Mouse (Mus musculus): Measurements from ENCODE around the gene Mrpl4. TPM values are rescaled to one million over a fixed set of nuclear protein-coding genes. Genes with fewer than 3 reads are reported as not detected.

The Mrpl4 gene
- polyA plus RNA-seq (2016; fragmentation: Nextera tagmentation; extraction: Ambion mirVana) = 128 TPM in 2 replicates

DNA sequence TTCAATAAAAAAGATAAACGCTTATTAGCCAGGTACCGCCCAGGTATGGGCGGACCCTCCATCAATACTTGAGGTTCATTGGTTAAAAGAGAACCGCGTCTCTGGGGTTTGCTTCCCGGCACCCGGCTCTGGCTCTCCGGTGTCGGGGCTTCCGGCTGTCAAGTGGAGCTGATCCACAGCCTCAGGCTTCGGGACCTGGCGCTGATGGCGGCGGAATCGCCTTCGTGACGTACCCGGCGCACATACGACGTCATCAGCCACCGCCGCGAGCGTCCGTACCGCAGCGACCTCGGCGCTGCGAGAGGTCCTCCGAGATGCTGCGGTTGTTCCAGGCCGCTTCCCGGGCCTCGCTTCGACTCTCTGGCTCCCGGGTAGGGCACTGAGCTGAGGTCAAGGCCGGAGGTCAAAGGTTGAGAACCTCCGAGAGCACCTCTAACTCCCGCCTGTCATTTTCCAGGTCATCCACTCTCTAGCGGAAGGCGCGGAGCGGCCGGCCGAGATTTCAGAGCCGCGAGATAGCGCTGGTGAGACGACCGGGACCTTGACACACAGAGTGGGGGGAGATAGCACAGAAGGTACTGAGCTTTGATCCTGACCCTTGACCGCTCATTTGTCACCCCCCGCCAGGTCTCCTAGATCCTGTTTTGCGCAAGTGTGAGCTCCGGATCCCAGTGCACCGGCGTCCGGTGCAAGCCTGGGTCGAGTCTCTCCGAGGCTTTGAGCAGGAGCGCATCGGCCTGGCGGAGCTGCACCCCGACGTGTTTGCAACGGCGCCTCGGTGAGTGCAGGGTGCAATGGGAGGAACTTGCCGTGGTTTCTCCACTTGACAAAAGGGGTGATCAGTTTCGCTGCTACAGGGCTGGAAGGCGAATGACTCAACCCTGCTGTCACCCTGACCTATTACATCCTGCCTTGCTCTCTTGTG, at the start of gene Mrpl4:
Gene Mrpl4, plus strand, starts transcription at position 112 of the 925 bp plus-strand sequence.
- peak within 1 kb of the TSS; percentile 83 for H3K27ac ChIP-seq
- H3K36me3 ChIP-seq = peaks cover 35% of the 10 kb centered on the region
- H3K4me3 ChIP-seq = peak within 1 kb of the TSS; percentile 92
- WGBS = under 1% methylated on average over 72 of the region's 72 CpGs
- H3K9me3 ChIP-seq = no peaks in the 10 kb centered on the region
- H3K9ac ChIP-seq = peak within 1 kb of the TSS; percentile 76
- peak within 1 kb of the TSS; percentile 86 for H3K4me2 ChIP-seq (replicated peaks)
- no peaks in the 10 kb centered on the region for H3K27me3 ChIP-seq
- peaks cover 4% of the 10 kb centered on the region for H3K4me1 ChIP-seq
- ATAC-seq (ENCODE audit: insufficient number of reproducible peaks, insufficient read depth, low FRiP score, low TSS enrichment) = peak; percentile 74

GRCm38 (mm10) chr9:20956989-20957388, 45.5 kb upstream of the Mrpl4 start:
- Histone ChIP-seq H3K36me3 (no peaks in the 10 kb centered on the region), H3K27me3 (no peaks in the 10 kb centered on the region), H3K9me3 (no peaks in the 10 kb centered on the region), H3K4me3 (no peak overlapping the region), H3K9ac (no peak overlapping the region), H3K4me1 (no peaks in the 10 kb centered on the region), H3K27ac (no peak overlapping the region), H3K4me2 (replicated peaks) (no peak overlapping the region)
- 77% methylated on average over 3 of the region's 3 CpGs for WGBS
- ATAC-seq (ENCODE audit: insufficient number of reproducible peaks, insufficient read depth, low FRiP score, low TSS enrichment) = no peak

GRCm38 (mm10) chr9:20959430-20959938, 43.1 kb upstream of the Mrpl4 start, which contains the start of gene Dnmt1:
TSS of gene Dnmt1 (minus strand) at chr9:20959888.
- ATAC-seq (ENCODE audit: insufficient number of reproducible peaks, insufficient read depth, low FRiP score, low TSS enrichment) = no peak
- 91% methylated on average over 2 of the region's 2 CpGs for WGBS
- no peaks in the 10 kb centered on the region for H3K4me1 ChIP-seq
- H3K9me3 ChIP-seq = no peaks in the 10 kb centered on the region
- no peak within 1 kb of the TSS for H3K27ac ChIP-seq
- H3K27me3 ChIP-seq = no peaks in the 10 kb centered on the region
- H3K9ac ChIP-seq = no peak within 1 kb of the TSS
- H3K4me2 ChIP-seq (replicated peaks) = no peak within 1 kb of the TSS
- no peak within 1 kb of the TSS for H3K4me3 ChIP-seq
- H3K36me3 ChIP-seq = peaks cover 9% of the 10 kb centered on the region

DNA sequence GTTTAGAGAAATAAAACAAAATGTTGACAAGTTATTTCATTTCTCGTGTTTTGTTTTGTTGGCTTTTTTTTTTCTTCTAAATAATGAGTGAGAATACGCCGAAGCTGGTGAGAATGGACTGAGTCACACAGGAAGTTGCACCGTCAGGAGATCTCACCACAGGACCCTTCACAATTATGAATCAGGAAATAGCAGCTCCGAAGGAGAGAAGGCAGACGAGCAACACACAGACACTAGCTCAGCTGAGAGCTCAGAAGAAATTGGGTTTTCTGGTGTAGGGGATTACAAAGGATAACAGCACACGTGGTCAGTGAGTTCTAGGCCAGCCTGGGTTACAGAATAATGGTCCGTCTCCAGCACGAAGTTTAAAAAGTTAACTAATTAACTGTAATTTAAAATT, 41.0 kb upstream of the Mrpl4 start:
- no peak overlapping the region for H3K4me2 ChIP-seq (replicated peaks)
- no peak overlapping the region for H3K4me3 ChIP-seq
- peaks cover 28% of the 10 kb centered on the region for H3K36me3 ChIP-seq
- WGBS = 69% methylated on average over 9 of the region's 9 CpGs
- no peak overlapping the region for H3K9ac ChIP-seq
- H3K9me3 ChIP-seq = no peaks in the 10 kb centered on the region
- H3K4me1 ChIP-seq = no peaks in the 10 kb centered on the region
- ATAC-seq (ENCODE audit: insufficient number of reproducible peaks, insufficient read depth, low FRiP score, low TSS enrichment) = no peak
- no peaks in the 10 kb centered on the region for H3K27me3 ChIP-seq
- no peak overlapping the region for H3K27ac ChIP-seq

DNA sequence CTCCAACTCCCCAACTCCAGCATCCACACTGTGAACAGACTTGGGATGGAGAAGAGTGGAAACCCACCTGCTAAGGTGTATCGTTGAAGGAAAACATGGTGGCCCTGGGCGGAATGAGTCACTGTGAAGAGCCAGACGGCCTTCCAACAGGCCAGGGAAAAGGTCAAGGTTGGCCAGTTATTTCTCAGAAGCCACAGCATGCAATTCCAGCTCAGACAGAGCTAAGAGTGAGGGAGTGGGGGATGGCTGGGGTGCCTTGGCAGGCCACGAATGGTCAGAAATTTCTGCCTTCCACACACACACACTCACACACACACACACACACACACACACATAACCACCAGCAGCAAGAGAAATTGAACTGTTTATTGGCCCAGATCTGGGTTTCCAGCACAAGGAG, 36.9 kb upstream of the Mrpl4 start:
- Histone ChIP-seq H3K9ac (no peak overlapping the region), H3K36me3 (peaks cover 58% of the 10 kb centered on the region), H3K27me3 (no peaks in the 10 kb centered on the region), H3K9me3 (no peaks in the 10 kb centered on the region), H3K4me3 (no peak overlapping the region), H3K27ac (no peak overlapping the region), H3K4me2 (replicated peaks) (no peak overlapping the region), H3K4me1 (0 out of 2 replicates have a peak, but pooled peaks cover under 1% of the 10 kb centered on the region)
- no peak for ATAC-seq (ENCODE audit: insufficient number of reproducible peaks, insufficient read depth, low FRiP score, low TSS enrichment)
- WGBS = 91% methylated on average over 4 of the region's 4 CpGs

DNA sequence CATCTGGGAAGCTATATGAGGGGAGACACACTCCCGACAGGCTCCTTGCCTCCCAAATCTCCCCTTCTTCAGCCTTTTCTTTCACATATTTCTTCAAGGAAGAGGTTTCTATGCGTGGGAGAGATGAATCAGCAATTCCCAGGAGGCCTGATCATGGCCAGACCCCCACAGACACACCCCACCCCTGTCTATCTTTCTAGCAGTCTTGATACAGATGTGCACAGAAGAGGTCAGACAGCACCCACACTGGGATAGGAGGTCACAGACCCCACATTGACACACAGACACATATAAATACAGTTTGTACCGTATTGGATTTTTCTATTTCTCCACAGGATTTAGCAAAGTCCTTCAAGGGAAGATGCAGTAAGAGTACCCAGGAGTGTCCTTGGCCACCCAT, 36.5 kb upstream of the Mrpl4 start:
- H3K27ac ChIP-seq = no peak overlapping the region
- no peak for ATAC-seq (ENCODE audit: insufficient number of reproducible peaks, insufficient read depth, low FRiP score, low TSS enrichment)
- WGBS = 88% methylated on average over 3 of the region's 3 CpGs
- H3K4me3 ChIP-seq = no peak overlapping the region
- H3K27me3 ChIP-seq = no peaks in the 10 kb centered on the region
- H3K4me1 ChIP-seq = peaks cover 5% of the 10 kb centered on the region
- H3K9ac ChIP-seq = no peak overlapping the region
- H3K36me3 ChIP-seq = peaks cover 60% of the 10 kb centered on the region
- H3K9me3 ChIP-seq = no peaks in the 10 kb centered on the region
- no peak overlapping the region for H3K4me2 ChIP-seq (replicated peaks)

DNA sequence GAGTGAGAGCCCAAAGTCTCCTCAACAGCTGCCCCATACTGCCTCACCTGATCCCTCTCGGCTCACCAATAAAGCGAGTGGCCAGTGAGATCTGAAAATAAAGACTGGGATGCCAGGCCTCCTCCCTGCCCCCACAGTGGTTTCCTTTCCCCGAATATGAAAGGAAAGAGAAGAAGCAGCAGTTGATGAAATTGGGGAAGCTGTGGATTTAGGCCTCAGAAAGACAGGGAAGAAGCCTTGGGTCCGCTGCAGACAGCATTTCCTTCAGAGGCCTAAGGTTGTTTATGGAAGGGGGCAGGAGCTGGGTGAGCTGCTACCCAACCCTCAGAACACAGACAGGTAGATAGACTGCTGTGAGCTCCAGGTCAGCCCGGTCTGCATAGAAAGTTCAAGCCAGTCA, 35.8 kb upstream of the Mrpl4 start:
- peaks cover 60% of the 10 kb centered on the region for H3K36me3 ChIP-seq

GRCm38 (mm10) chr9:20971751-20972140, 30.8 kb upstream of the Mrpl4 start:
- Histone ChIP-seq H3K27ac (peak overlapping the region; percentile 93), H3K9ac (peak overlapping the region; percentile 51), H3K4me3 (peak overlapping the region; percentile 86)

More for the DNA sequence above, 35.8 kb upstream of the Mrpl4 start:
- Histone ChIP-seq H3K27me3 (no peaks in the 10 kb centered on the region), H3K4me1 (peaks cover 12% of the 10 kb centered on the region), H3K9me3 (no peaks in the 10 kb centered on the region), H3K27ac (no peak overlapping the region), H3K9ac (no peak overlapping the region), H3K4me2 (replicated peaks) (no peak overlapping the region), H3K4me3 (no peak overlapping the region)
- no peak for ATAC-seq (ENCODE audit: insufficient number of reproducible peaks, insufficient read depth, low FRiP score, low TSS enrichment)
- 85% methylated on average over 5 of the region's 5 CpGs for WGBS

GRCm38 (mm10) chr9:20972141-20972992, 30.2 kb upstream of the Mrpl4 start:
- Histone ChIP-seq H3K4me3 (peak overlapping the region; percentile 86), H3K27me3 (no peaks in the 10 kb centered on the region), H3K4me2 (replicated peaks) (peak overlapping the region; percentile 82), H3K36me3 (peaks cover 23% of the 10 kb centered on the region), H3K9ac (peak overlapping the region; percentile 51), H3K27ac (peak overlapping the region; percentile 93), H3K9me3 (no peaks in the 10 kb centered on the region), H3K4me1 (peaks cover 51% of the 10 kb centered on the region)
- ATAC-seq (ENCODE audit: insufficient number of reproducible peaks, insufficient read depth, low FRiP score, low TSS enrichment) = peak; percentile 64
- WGBS = 8% methylated on average over 28 of the region's 28 CpGs

More at GRCm38 (mm10) chr9:20971751-20972140, 30.8 kb upstream of the Mrpl4 start:
- 14% methylated on average over 7 of the region's 7 CpGs for WGBS
- no peaks in the 10 kb centered on the region for H3K27me3 ChIP-seq
- H3K4me2 ChIP-seq (replicated peaks) = peak overlapping the region; percentile 82
- peaks cover 51% of the 10 kb centered on the region for H3K4me1 ChIP-seq
- peak; percentile 58 for ATAC-seq (ENCODE audit: insufficient number of reproducible peaks, insufficient read depth, low FRiP score, low TSS enrichment)
- no peaks in the 10 kb centered on the region for H3K9me3 ChIP-seq
- H3K36me3 ChIP-seq = peaks cover 29% of the 10 kb centered on the region

DNA sequence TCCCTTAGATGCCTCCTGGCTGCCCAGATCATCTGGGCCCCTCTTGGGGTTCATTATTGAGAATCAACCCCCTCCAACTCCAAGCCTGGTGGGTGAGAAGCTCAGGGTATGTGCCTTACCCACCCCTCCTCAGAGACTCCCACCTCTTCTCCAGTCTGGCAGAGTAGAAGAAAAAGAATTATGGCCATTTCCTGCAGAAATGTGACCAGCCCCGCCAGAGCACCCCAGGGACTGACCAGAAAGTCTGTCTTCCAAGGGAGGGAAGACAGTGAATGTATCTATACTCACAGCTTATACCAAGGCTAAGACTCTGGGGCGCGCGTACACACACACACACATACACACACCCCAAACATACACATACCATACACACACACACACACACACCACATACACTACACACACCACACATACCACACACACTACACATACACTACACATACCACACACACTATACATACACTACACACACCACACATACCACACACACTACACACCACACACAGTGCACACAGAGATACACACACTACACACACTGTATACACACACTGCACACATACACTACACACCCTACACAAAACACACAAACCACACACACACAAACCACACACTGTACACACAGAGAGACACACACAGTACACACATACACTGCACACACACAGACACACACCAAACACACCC, 29.4 kb upstream of the Mrpl4 start:
- peak overlapping the region; percentile 82 for H3K4me2 ChIP-seq (replicated peaks)
- H3K27ac ChIP-seq = peak overlapping the region; percentile 93
- peak overlapping the region; percentile 51 for H3K9ac ChIP-seq
- H3K4me3 ChIP-seq = peak overlapping the region; percentile 86
- peaks cover 15% of the 10 kb centered on the region for H3K36me3 ChIP-seq
- H3K4me1 ChIP-seq = peaks cover 51% of the 10 kb centered on the region
- H3K9me3 ChIP-seq = no peaks in the 10 kb centered on the region
- H3K27me3 ChIP-seq = no peaks in the 10 kb centered on the region
- no peak for ATAC-seq (ENCODE audit: insufficient number of reproducible peaks, insufficient read depth, low FRiP score, low TSS enrichment)
- WGBS = 68% methylated on average over 4 of the region's 4 CpGs

- H3K27ac ChIP-seq = peak overlapping the region; percentile 93
- H3K9me3 ChIP-seq = no peaks in the 10 kb centered on the region
- peaks cover 51% of the 10 kb centered on the region for H3K4me1 ChIP-seq
- H3K4me3 ChIP-seq = peak overlapping the region; percentile 86
- WGBS = 38% methylated on average over 6 of the region's 6 CpGs
- peaks cover 10% of the 10 kb centered on the region for H3K36me3 ChIP-seq
- H3K4me2 ChIP-seq (replicated peaks) = peak overlapping the region; percentile 82
- no peak for ATAC-seq (ENCODE audit: insufficient number of reproducible peaks, insufficient read depth, low FRiP score, low TSS enrichment)
- no peaks in the 10 kb centered on the region for H3K27me3 ChIP-seq
- peak overlapping the region; percentile 51; the same call in 1 of the 2 replicates for H3K9ac ChIP-seq
Observed at GRCm38 (mm10) chr9:20973682-20974075, 28.9 kb upstream of the Mrpl4 start.

All from embryonic facial prominence, embryonic 12.5 days (tissue).